Mouse (Mus musculus): Measurements from ENCODE around the gene Exoc4.

Gene Exoc4

GRCm38 (mm10) chr6:33466168-33466839, 217.4 kb downstream of the Exoc4 start:
- DNase-seq (ENCODE audit: low spot score in 2 of 2), result no peak

- no peak for DNase-seq (ENCODE audit: low spot score in 2 of 2)
Observed at GRCm38 (mm10) chr6:33468480-33468879, 219.6 kb downstream of the Exoc4 start.

DNA sequence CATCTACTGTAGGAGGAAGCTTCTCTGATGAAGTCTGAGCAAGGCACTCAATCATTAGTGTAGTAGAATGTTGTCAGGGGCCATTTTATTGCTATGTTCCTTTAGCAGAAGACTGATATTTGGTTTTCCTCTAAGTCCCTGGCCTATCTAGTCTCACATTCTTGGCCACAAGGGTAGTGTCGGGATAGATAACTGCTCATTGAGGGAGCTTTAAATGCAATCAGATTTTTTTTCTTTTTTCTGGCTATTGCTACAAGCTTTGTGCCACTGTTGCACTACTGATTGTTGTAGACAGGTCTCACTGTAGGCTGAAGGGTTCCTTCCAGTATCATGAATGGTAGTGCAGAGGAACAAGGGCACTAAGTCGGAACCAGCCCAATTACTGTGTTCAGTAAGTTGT, 227.2 kb downstream of the Exoc4 start:
- no peak for DNase-seq (ENCODE audit: low spot score in 2 of 2)

GRCm38 (mm10) chr6:33484568-33484967, 235.7 kb downstream of the Exoc4 start:
- no peak for DNase-seq (ENCODE audit: low spot score in 2 of 2)

- DNase-seq (ENCODE audit: low spot score in 2 of 2), result no peak
Observed at GRCm38 (mm10) chr6:33489788-33490187, 240.9 kb downstream of the Exoc4 start.

GRCm38 (mm10) chr6:33496141-33496855, 247.4 kb downstream of the Exoc4 start:
- no peak for DNase-seq (ENCODE audit: low spot score in 2 of 2)

DNA sequence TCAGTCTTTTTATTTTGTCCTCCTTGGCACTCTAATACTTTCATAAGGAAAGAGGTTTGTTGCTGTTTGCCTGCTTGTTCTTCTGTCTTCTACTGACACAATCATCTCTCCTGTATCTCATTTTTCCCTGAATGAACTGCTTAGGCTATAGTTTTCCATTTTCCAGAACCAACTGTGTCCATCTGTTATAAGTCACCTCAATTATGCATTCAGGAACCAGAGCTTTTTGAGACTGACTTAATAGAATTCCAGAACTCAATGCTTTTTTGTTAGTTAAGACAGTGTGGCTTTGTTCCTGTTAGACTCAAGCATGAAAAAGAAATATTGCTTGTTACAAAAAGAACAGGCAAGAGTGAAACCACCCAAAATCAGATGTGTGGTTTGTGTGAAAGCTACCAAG, 248.5 kb downstream of the Exoc4 start:
- DNase-seq (ENCODE audit: low spot score in 2 of 2), result no peak

DNA sequence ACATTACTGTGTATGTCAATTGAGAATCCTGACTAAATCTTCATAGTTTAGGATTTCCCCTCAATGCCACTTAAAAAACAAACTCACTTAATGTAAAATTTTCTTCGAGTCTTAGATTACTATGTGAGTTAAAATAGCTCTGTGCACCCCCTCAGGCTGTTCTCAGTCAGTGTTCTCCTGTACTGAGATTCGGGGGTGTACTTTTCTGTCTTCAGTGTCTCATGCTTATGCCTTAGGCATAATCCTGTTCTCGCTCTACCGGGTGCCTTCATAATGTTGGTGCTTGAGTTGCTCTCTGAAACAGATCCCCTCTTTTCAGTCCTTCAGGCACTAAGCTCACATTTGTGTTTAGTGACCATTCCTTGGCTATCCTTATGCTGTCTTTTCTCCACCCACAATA, 253.5 kb downstream of the Exoc4 start:
- DNase-seq (ENCODE audit: low spot score in 2 of 2), result no peak

DNA sequence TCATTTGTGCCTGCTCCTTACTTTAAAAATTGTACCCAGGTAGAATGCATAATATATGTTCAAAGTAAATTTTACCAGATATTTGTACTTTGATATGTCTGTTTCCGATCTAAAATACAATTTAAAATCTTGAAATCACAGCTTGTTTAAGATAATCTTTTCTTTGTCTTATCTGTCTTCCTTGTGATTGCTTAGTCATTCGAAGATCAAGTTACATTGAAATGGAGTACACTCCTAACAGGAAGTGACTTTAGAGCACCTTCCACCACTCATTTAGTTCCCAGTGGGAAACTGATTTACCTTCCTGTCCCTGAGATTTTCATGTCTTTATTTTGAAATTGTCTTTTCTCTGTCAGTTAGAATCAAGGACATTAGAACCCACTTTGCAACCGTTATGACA, 254.5 kb downstream of the Exoc4 start:
- no peak for DNase-seq (ENCODE audit: low spot score in 2 of 2)

- DNase-seq (ENCODE audit: low spot score in 2 of 2), result no peak
Observed at GRCm38 (mm10) chr6:33507134-33507533, 258.2 kb downstream of the Exoc4 start.

DNA sequence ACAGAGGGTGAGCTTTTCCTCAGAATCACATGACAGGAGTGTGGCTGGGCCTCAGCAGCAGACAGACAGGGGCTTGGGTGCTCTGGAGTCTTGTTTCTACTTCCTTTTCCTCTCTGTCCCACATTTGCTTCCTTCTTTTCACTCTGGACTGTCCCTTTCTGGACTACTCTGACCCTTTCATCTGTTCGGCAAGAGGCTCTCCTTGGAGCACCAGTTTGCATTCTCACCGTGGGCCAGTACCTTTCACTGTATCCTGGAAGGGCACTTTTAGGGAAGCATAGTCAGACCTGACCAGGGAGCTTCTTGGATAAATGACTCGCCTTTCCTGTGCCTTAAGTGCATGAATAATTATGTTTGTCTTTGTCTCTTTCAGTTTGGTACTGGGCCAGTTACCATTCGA, 266.5 kb downstream of the Exoc4 start:
- DNase-seq (ENCODE audit: low spot score in 2 of 2), result no peak

DNA sequence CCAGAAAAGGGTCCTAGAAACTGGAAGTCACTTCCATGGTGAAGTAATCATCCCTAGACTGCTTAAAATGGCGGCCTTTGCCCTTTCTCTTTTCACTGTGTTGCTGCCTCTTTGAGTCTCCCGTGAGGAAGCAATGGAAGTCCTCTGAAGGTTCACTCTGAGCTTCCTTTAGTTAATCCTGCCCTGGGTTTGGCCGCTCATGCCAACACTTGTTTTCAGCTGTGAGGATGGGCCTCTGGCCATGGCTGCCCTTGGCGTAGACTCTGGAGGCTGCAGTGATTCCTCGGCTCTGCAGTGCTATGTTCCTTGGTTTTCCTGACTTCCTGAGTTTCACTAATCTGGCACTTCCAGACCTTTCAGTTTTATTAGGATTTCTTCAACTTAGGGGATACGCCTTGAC, 267.9 kb downstream of the Exoc4 start:
- no peak for DNase-seq (ENCODE audit: low spot score in 2 of 2)

- DNase-seq (ENCODE audit: low spot score in 2 of 2), result no peak
Observed at GRCm38 (mm10) chr6:33517890-33518410, 269.1 kb downstream of the Exoc4 start.

DNA sequence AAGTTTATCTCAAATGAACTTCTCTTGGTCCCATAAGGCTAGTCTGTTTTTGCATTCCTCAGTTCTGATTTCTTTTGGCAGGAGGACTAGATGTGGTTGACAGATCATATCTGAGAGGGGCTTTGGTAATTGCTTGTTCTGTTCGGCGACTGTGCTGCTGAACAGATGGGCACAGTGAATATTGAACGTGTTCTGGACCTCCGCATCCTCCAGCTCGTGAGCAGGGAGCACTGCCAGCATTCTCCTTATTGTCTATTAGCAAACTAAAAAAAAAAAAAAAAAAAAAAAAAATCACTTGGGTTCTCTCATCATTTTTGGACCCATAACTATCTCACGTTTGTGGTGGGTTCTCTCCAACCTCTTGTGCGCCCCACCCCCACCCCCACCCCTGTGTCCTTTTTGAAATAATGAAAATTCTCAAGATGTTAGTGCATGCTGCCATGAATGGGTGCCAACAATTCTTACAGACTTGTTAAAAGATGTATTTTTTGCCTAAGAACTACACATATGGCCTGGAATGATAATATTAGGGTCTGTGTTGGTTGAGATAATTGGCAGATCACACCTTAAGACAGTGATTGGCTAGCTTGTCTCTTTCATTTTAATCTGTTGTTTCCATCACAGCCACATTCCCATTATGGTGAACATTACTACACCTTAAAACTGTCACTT, 276.9 kb downstream of the Exoc4 start:
- no peak for DNase-seq (ENCODE audit: low spot score in 2 of 2)

DNA sequence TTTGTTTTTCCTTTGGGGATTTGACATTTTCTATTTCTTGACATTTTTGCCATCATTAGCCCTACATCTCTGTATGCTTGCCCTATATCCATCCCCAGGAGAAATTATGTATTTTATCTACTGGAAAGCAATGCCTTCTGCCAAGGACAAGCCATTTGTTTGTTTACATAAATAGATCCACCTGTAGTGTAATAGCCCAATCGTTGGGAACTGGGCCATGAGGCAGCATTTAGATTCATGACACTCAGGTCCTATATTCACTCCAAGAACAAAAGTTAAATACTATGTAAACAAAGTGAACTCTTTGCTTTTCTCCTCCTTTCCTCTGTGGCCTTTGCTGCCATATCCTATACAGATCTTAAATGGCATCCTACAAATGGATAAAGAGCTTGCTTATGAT, 291.5 kb downstream of the Exoc4 start:
- DNase-seq (ENCODE audit: low spot score in 2 of 2), result no peak

GRCm38 (mm10) chr6:33542712-33543111, 293.8 kb downstream of the Exoc4 start:
- no peak for DNase-seq (ENCODE audit: low spot score in 2 of 2)

- no peak for DNase-seq (ENCODE audit: low spot score in 2 of 2)
Observed at GRCm38 (mm10) chr6:33551934-33552333, 303.0 kb downstream of the Exoc4 start.

DNA sequence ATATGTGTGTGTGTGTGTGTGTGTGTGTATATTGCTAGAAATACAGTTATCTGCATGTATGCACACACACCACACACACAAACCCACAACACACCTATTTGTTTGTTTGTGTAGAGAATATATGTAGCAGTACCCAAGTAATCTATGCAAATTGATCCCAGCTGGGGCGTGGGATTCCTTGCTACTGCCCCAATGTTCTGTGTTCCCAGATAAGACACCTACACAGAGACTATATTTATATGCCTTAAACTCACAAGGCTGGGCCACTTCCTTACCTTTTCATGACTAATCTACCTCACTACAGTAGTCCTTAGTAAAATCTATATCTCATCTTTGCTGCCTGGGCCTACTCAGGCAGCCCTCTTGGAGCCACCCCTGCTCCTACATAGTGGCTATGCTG, 312.0 kb downstream of the Exoc4 start:
- DNase-seq (ENCODE audit: low spot score in 2 of 2), result no peak

DNA sequence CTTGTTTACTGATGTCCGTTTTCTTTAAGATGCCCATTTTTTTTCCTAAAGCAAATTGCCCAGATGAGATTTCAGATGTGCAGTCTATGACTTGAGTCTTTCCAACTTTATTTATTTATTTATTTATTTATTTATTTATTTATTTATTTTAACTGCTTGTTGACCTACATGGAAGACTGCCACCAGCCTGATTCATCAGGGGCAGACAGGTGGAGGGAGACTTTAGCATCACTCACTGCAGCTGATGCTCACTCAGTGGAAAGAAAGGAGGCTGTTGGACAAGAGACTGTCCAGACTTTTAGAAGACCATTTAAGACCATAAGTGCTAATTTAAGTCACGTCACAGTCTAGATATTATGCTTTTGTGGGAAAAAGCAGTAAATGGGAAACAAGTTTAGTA, 313.0 kb downstream of the Exoc4 start:
- no peak for DNase-seq (ENCODE audit: low spot score in 2 of 2)

- DNase-seq (ENCODE audit: low spot score in 2 of 2), result no peak
Observed at GRCm38 (mm10) chr6:33575947-33576346, 327.1 kb downstream of the Exoc4 start.

- no peak for DNase-seq (ENCODE audit: low spot score in 2 of 2)
Observed at GRCm38 (mm10) chr6:33608469-33608868, 359.6 kb downstream of the Exoc4 start.

DNA sequence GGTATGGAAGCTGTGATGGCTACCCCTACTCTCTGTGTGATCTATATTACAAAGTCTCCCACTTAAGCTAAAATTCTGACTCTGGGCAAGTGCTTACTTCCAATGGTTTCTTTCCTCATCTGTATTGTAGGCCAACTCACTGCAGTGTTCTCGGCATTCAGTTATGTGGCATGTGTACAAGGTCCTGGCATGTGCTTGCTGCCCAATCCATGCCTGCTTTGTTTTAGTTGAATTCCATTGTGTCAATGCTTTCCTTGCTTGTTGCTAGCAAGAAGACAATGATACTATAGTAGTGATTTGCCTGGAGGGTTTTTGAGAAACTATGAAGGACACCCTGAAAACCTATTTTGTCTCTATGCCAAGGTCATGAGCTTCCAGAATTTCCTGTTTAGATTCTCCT, 365.1 kb downstream of the Exoc4 start:
- no peak for DNase-seq (ENCODE audit: low spot score in 2 of 2)

- no peak for DNase-seq (ENCODE audit: low spot score in 2 of 2)
Observed at GRCm38 (mm10) chr6:33618590-33618989, 369.7 kb downstream of the Exoc4 start.

Data from urinary bladder, postnatal 4 days (tissue).